Mouse (Mus musculus) heart, adult 18-20 months (tissue): ENCODE results near the gene Ubxn4. TPM values are rescaled to one million over a fixed set of nuclear protein-coding genes. Genes with fewer than 3 reads are reported as not detected.
"Not testable (repeated sequence)": the region's sequence is repeated elsewhere in the genome, so short reads cannot be mapped to it uniquely, and the experiment has no call there.

Experiments used
- DNase-seq, 2 experiments: peaks; one replicate each; pipeline ENCODE4 v3.0.0; 2021 to 2022; ENCODE audit warnings: mixed read lengths in 1 of 2
- long read RNA-seq, 2 experiments: library from polyadenylated mRNA; stranded (forward); transcript quantifications; one replicate each; pipeline ENCODE4 v2.0.0; 2021
- total RNA-seq, 2 experiments: library from RNA; stranded (reverse); gene quantifications; 2 replicates each; pipeline ENCODE4 v1.2.3; 2021

Gene Ubxn4
- total RNA-seq: 10 to 100 TPM; 34.6 to 38.7 TPM
- long read RNA-seq, experiment 1, full-length matches to known transcripts: 37 of 49 reads
- long read RNA-seq, experiment 1, partial matches to known transcripts: 4 of 49 reads
- long read RNA-seq, experiment 1, other reads (novel, unspliced or antisense): 8 of 49 reads
- long read RNA-seq, experiment 2, full-length matches to known transcripts: 18 of 23 reads
- long read RNA-seq, experiment 2, partial matches to known transcripts: 0 of 23 reads
- long read RNA-seq, experiment 2, other reads (novel, unspliced or antisense): 5 of 23 reads

- no peak for DNase-seq
Observed at GRCm38 (mm10) chr1:128243627-128243995, at the start of gene Ubxn4. TSS of gene Ubxn4 (plus strand) at chr1:128243964.

- DNase-seq: no peak
Observed at GRCm38 (mm10) chr1:128194011-128194410, 49.8 kb upstream of the Ubxn4 start.

- DNase-seq: no peak
Observed at GRCm38 (mm10) chr1:128197353-128197752, 46.4 kb upstream of the Ubxn4 start.

GRCm38 (mm10) chr1:128213261-128213660, 30.5 kb upstream of the Ubxn4 start:
- no peak for DNase-seq

- DNase-seq: no peak
Observed at GRCm38 (mm10) chr1:128221886-128222285, 21.9 kb upstream of the Ubxn4 start.

- DNase-seq: no peak
Observed at GRCm38 (mm10) chr1:128223304-128223703, 20.5 kb upstream of the Ubxn4 start.

GRCm38 (mm10) chr1:128235181-128235580, 8.6 kb upstream of the Ubxn4 start:
- no peak for DNase-seq

DNA sequence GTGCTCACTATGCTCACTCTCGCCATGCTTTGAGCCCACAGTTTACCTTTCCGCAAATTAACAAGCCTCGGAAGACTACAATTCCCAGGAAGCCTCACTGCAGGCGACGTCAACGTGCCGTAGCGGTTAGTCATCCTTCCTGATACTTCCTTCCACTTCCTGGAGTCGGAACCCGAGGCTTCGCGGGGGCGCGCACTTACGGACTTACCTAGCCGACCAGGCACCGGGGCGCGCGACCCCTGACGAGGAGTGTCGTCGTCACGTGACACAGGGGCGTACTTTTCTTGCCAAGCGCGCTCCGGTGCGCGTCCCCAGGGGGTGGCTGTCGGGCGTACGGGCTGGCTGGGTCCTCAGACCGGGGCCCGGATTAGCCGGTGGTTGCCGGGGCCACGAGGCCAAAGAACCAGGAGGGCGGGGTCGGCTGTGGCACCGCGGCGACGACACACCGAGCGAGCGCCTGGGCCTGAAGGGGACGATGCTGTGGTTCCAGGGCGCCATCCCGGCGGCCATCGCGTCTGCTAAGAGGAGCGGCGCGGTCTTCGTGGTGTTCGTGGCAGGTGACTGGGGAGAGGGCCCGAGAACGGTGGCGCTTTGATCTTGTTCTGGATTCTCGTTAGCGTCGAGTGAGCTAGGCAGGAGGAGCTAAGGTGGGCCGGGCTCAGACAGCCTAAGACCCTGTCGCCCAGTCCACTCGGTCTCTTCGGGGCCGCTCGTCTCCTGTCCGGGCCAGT, 397 bp downstream of the Ubxn4 start:
- DNase-seq: peak; percentile 94 to 97

DNA sequence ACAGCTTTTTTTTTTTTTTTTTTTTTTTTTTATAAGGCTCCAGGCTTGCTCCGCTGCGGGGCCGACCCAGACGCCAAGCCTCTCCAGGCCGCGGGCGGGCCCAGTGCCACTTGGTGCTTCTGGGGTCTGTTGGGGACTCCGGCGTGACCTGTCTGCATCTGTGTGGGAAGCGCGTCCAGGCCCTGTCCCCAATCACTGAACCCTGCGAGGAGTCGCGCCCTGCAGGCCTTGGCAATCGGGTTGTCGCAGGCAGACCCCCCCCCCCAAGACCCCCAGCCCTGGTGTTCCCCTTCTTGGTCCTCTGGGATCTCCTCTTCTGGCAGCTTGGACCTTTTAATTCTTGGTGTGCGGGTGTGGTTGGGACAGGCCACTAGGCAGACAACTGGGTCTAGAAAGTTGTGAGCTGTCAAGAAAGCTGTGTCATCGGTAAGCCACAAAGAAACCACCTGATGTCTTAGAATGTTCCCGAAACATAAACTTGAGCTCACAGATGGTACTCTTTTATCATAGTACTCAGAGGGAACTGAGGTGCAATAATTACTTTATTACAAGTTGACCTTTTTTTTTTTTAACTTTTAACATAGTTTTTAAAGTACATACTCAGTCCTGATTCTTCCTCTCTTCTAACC, 1.1 kb downstream of the Ubxn4 start:
- peak in 1 of 2 experiments; percentile 28 for DNase-seq

DNA sequence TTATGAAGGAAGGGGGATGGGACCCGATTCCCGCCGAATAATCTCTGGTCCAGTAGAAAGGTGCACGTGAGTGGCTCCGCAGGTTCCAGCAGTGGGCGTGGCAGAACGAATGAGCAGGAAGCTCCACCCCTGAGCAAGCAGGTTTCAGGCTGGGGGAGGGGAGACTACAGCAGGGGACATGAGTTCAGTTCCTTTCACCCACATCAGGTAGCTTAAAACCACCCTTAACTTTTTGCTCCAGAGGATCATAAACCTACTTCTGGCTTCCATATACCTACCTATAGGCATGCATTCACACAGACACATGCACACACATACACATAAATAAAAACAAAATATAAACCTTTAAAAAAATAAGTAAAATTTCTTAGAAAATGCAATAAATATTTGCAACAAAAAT, 23.3 kb downstream of the Ubxn4 start:
- not testable (repeated sequence) for DNase-seq

DNA sequence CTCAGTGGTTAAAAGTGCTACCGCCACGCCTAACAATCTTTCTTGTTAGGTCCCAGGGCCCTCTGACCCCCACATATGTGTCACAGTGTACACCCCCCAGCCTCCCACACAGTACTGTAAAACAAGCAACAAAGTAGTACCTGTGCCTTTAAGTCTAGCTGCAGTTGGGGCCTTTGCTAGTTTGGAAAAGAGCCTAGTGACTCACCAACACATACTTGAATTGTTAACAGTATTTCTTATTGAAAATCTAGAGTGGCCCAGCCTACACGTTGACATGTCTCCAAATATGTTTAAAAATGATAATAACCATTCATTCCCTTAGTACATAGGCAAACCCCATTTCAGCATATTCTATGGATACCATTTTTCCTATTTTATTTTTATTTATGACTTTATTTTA, 27.0 kb downstream of the Ubxn4 start:
- DNase-seq: no peak

DNA sequence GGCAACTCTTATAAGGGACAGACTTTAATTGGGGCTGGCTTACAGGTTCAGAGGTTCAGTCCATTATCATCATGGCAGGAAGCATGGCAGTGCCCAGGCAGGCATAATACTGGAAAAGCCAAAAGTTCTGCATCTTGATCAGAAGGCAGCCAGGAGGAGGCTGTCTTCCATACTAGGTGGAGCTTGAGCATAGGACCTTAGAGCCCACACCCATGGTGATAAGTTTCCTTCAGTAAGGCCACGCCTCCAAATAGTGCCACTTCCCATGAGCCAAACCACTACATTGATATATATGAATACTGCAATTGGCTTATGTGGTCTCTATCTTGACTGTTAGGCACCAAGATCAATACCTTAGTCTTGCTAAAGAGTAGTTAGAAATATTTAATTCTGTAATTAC, 32.1 kb downstream of the Ubxn4 start:
- no peak for DNase-seq

DNA sequence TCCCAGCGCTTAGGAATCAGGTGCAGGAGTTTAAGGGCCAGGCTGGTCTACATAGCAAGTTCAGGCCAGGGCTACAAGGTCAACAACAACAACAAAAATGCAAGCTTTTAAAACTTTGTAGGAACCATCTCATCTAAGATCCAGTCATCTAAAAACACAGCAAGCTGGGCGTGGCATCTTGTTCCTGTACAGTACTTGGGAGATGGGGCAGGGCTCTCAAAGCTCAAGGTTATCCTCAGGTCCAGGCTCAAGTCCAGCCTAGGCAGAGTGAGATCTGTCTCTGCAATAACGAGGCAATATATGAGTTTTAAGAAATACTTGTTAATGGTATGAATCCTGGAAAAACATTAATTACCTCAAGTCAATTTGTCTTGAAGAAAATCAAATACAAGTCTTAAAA, 34.8 kb downstream of the Ubxn4 start:
- no peak for DNase-seq

DNA sequence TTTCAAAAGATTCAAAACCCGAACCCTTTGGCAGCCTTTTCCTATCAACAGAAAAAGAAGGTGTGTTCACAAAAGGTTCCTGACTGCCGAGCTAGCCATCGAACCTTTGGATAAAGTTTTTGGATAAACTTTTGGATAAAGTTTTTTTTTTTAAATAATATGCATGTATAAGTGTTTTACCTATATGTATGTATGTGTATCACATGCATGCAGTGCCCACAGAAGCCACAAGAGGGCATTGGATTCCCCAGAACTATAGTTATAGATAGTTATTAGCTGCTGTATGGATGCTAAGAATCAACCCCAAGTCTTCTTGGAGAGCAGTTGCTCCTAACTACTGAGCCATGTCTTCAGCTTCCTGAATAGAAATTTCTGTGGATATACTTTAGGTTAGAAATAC, 38.0 kb downstream of the Ubxn4 start:
- no peak for DNase-seq

DNA sequence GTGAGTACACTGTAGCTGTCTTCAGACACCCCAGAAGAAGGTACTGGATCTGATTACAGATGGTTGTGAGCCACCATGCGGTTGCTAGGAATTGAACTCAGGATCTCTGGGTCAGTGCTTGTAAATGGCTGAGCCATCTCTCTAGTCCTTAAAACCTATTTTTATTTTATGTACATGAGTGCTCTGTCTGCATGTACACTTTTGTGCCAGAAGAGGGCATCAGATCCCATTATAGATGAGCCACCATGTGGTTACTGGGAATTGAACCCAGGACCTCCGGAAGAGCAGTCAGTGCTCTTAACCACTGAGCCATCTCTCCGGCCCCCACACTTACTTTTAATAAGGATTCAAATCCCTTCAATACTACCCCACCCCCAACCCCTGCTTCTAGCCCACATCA, 39.2 kb downstream of the Ubxn4 start:
- DNase-seq: no peak

GRCm38 (mm10) chr1:128284157-128284690, 40.5 kb downstream of the Ubxn4 start:
- DNase-seq: no peak

DNA sequence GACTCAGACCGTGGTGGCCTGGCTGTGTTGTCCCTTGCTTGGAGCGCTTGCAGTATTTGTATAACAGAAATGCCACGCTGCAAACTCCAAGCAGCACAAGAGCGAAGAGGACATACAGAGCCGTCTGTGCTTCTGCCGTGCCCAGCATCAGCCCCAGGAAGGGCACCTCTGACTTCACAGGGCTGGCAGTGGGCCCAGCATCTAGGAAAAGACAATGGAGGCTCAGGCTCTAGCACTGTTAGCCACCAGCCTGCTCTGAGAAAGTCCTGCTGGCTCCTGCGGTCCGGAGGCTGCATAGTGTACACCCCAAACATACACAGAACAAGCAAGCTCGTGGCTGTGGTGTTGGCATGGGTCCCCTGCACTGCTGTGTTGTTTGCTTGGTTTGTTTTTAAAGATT, 41.4 kb downstream of the Ubxn4 start:
- DNase-seq: peak in 1 of 2 experiments; percentile 13

DNA sequence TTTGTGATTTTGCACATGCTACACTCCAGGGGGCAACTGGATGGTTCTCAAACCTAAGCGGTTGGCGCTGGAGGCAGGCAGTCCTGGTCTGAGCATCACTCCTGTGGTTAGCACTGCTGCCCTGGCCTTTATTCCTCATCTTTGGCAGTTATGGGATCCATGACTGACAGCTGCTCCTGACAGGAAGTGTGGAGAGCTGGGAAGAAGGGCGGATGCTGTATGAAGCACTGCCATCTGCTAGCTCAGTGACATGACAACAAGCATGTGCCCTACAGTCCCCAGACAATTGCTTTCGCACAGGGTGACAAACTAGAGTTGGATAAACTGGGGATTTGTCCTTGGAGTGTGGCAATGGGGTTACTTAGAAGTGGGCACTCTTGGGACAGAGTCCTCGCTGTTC, 46.5 kb downstream of the Ubxn4 start:
- DNase-seq: no peak

DNA sequence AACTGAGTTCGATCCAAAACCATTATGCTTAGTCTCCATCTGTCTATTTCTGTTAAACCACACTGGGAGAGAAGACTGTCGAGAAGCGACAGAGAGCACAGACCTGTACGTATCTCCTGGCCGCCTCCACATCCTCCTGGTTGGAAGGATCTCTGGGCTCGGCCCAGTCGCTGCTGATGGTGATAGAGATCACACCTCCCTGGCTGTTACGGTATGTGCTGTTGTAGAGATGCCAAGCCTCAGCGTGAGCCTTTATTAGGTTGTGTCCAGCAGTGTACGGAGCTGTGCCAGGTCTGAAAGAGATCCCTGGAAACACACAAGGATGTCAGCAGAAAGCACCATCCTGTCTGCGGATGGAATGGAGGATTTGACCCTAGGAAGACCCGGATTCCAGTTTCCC, 49.8 kb downstream of the Ubxn4 start:
- no peak for DNase-seq

DNA sequence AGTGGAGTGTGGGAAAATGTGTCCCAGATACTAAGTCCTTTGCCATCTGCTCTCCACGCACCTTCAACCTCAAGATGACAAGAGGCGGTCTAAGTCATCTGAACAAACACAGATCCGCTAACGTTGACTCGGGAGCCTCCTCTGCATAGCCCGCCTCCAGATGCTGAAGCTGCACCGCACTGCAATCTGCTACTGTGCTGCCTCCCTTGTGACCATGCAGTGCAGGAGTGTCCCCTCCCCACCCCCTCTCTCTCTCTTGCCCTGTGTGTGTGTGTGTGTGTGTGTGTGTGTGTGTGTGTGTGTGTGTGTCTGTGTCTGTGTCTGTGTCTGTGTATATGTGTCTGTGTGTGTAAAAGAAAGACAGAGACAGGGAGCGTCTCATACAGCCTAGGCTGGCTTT, 51.5 kb downstream of the Ubxn4 start:
- DNase-seq: no peak

- DNase-seq: no peak
Observed at GRCm38 (mm10) chr1:128295717-128296528, 52.2 kb downstream of the Ubxn4 start.

- no peak for DNase-seq
Observed at GRCm38 (mm10) chr1:128303900-128304299, 60.1 kb downstream of the Ubxn4 start.
